19 mouse cellular contexts compared by ENCODE assay signal in genomic region chr2:146721184-146721715, GRCm38 (mm10).
DNase-seq lines count a peak whose midpoint lies in the region; ATAC-seq lines count a peak whose summit lies in the region.
"Had no signal": no experiment of that assay in that cellular context is flagged by ENCODE, and none has a peak within 500 bp of the region (broad histone marks: within the 10 kb centered on the region; RNA-seq: fewer than 3 reads in every experiment).

No protein-coding gene starts in this region.

- no peak overlapping the region for H3K27ac ChIP-seq in heart, embryonic 12.5 days (ENCODE audit: poor library complexity, severe bottlenecking)
- H3K27ac ChIP-seq in embryonic facial prominence, embryonic 10.5 days (replicated peaks) = no peak overlapping the region
- no peak overlapping the region for H3K27ac ChIP-seq in forebrain, embryonic 14.5 days (ENCODE audit: low read depth, low read length)
- H3K27ac ChIP-seq in midbrain, embryonic 13.5 days = peak overlapping the region; percentile 68
- H3K27ac ChIP-seq: heart, embryonic 13.5 days; liver, embryonic 13.5 days had no signal

- no peak overlapping the region for H3K4me3 ChIP-seq in heart, embryonic 12.5 days
- H3K4me3 ChIP-seq in embryonic facial prominence, embryonic 10.5 days = 0 out of 2 replicates have a peak overlapping the region, but pooled peaks have one; percentile 25
- H3K4me3 ChIP-seq in forebrain, embryonic 14.5 days (ENCODE audit: low read depth, low read length) = no peak overlapping the region
- no peak overlapping the region for H3K4me3 ChIP-seq in midbrain, embryonic 13.5 days (replicated peaks)
- H3K4me3 ChIP-seq: heart, embryonic 13.5 days; liver, embryonic 13.5 days; megakaryocyte, embryonic 14.5 days had no signal

- peaks cover 3% of the 10 kb centered on the region; the same call in 1 of the 2 replicates for H3K9me3 ChIP-seq in heart, embryonic 12.5 days (replicated peaks)
- H3K9me3 ChIP-seq in embryonic facial prominence, embryonic 10.5 days = no peaks in the 10 kb centered on the region
- H3K9me3 ChIP-seq in forebrain, embryonic 14.5 days (replicated peaks; ENCODE audit: control insufficient read depth, low read length) = no peaks in the 10 kb centered on the region
- 0 out of 2 replicates have a peak, but pooled peaks cover 2% of the 10 kb centered on the region for H3K9me3 ChIP-seq in midbrain, embryonic 13.5 days
- H3K9me3 ChIP-seq: heart, embryonic 13.5 days; liver, embryonic 13.5 days had no signal

- H3K27me3 ChIP-seq in heart, embryonic 12.5 days (replicated peaks) = no peaks in the 10 kb centered on the region
- H3K27me3 ChIP-seq in embryonic facial prominence, embryonic 10.5 days (replicated peaks; ENCODE audit: low read depth, poor library complexity, severe bottlenecking) = 0 out of 2 replicates have a peak, but pooled peaks cover 14% of the 10 kb centered on the region
- H3K27me3 ChIP-seq in forebrain, embryonic 14.5 days (replicated peaks; ENCODE audit: control insufficient read depth, insufficient read depth, low read length) = peaks cover 5% of the 10 kb centered on the region; the same call in 1 of the 2 replicates
- H3K27me3 ChIP-seq in midbrain, embryonic 13.5 days = peaks cover 45% of the 10 kb centered on the region
- H3K27me3 ChIP-seq: heart, embryonic 13.5 days; liver, embryonic 13.5 days; megakaryocyte, embryonic 14.5 days had no signal

- H3K36me3 ChIP-seq in heart, embryonic 12.5 days = no peaks in the 10 kb centered on the region
- H3K36me3 ChIP-seq in embryonic facial prominence, embryonic 10.5 days (replicated peaks) = no peaks in the 10 kb centered on the region
- H3K36me3 ChIP-seq in forebrain, embryonic 14.5 days (ENCODE audit: control insufficient read depth, insufficient read depth, low read length) = no peaks in the 10 kb centered on the region
- no peaks in the 10 kb centered on the region for H3K36me3 ChIP-seq in midbrain, embryonic 13.5 days
- H3K36me3 ChIP-seq: heart, embryonic 13.5 days; liver, embryonic 13.5 days had no signal

- no peak overlapping the region for H3K4me2 ChIP-seq in heart, embryonic 12.5 days
- peak overlapping the region; percentile 30 for H3K4me2 ChIP-seq in forebrain, embryonic 14.5 days (ENCODE audit: low read length)
- H3K4me2 ChIP-seq in midbrain, embryonic 13.5 days (replicated peaks) = no peak overlapping the region; the same call in 1 of the 2 replicates
- H3K4me2 ChIP-seq: heart, embryonic 13.5 days; liver, embryonic 13.5 days had no signal

- H3K9ac ChIP-seq in heart, embryonic 12.5 days = no peak overlapping the region
- no peak overlapping the region for H3K9ac ChIP-seq in forebrain, embryonic 14.5 days (ENCODE audit: low read length)
- H3K9ac ChIP-seq in midbrain, embryonic 13.5 days (replicated peaks) = no peak overlapping the region
- H3K9ac ChIP-seq: heart, embryonic 13.5 days; liver, embryonic 13.5 days had no signal

- no peaks in the 10 kb centered on the region for H3K4me1 ChIP-seq in heart, embryonic 12.5 days (replicated peaks)
- peaks cover 47% of the 10 kb centered on the region for H3K4me1 ChIP-seq in embryonic facial prominence, embryonic 10.5 days
- H3K4me1 ChIP-seq in forebrain, embryonic 14.5 days (ENCODE audit: control insufficient read depth, insufficient read depth, low read length) = peaks cover 32% of the 10 kb centered on the region
- peaks cover 50% of the 10 kb centered on the region for H3K4me1 ChIP-seq in midbrain, embryonic 13.5 days (replicated peaks)
- H3K4me1 ChIP-seq: heart, embryonic 13.5 days; liver, embryonic 13.5 days; megakaryocyte, embryonic 14.5 days had no signal

- 49% methylated on average over 10 of the region's 10 CpGs for WGBS in heart, embryonic 12.5 days
- WGBS in embryonic facial prominence, embryonic 10.5 days = 19% methylated on average over 10 of the region's 10 CpGs
- WGBS in forebrain, embryonic 14.5 days = 4% methylated on average over 10 of the region's 10 CpGs
- 11% methylated on average over 10 of the region's 10 CpGs for WGBS in midbrain, embryonic 13.5 days

- DNase-seq in heart, adult 11 months = peak; percentile 19
- no peak for DNase-seq in embryonic facial prominence, embryonic 10.5 days (ENCODE audit: low spot score)
- DNase-seq in forebrain, embryonic 14.5 days (ENCODE audit: low spot score) = peak; percentile 53
- DNase-seq in left cerebral cortex, postnatal 36 days (ENCODE audit: low spot score in 2 of 2) = no peak
- no peak for DNase-seq in adrenal gland, adult 2 months
- no peak for DNase-seq in thymus, postnatal 14 days
- DNase-seq: adrenal gland, adult 8-10 months; cerebellum, adult 2 months; gastrocnemius, postnatal 10 days; heart, postnatal 4 days; kidney, postnatal 10 days; liver, embryonic 13.5 days; right cerebral cortex, postnatal 4 days; thymus, adult 18-20 months had no signal

- intact Hi-C loops in left cerebral cortex, postnatal 36 days (cut with DNase I) = loop anchor here (5.0 kb wide), 1 partner anchor 116 kb away; no protein-coding TSS in a partner anchor

- no peak for ATAC-seq in heart, embryonic 12.5 days (ENCODE audit: insufficient number of reproducible peaks, low FRiP score)
- no peak for ATAC-seq in forebrain, embryonic 14.5 days
- ATAC-seq in midbrain, embryonic 13.5 days = no peak
- ATAC-seq: intestine, postnatal 0 days had no signal

Comparison
In these comparisons a context has a peak if more than half of its experiments do, and no peak if none do; other contexts are left out.
1. DNase-seq: peak in heart, adult 11 months (single experiment) and forebrain, embryonic 14.5 days (single experiment); none in embryonic facial prominence, embryonic 10.5 days (single experiment), left cerebral cortex, postnatal 36 days (0 of 2), adrenal gland, adult 2 months (single experiment) and thymus, postnatal 14 days (single experiment).